Mouse (Mus musculus): ENCODE results near the gene Umps.

DNA sequence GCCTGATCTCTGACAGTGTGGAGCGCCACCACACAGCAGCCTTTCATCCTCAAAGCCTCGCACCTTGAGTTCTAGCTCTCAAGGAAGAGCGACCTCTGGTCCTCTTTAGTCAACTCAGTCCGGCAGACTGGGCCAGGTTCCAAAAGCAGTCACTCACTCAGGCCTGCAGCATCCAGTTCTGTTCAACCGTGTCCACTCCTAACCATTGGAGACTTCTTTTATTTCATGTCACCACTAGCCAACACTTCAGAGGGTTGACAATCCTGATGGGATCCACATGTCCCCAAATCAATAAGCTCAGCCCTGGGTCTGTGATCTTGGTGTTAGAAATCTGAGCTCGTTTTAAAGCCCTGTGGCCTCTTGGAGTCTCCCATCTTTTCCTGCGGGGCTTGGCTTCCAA lies 20.8 kb downstream of the Umps start:
- no peak for TF ChIP-seq POLR2A (IDR thresholded peaks at IDR 0.05; ENCODE audit: low read depth, low read length)
- TF ChIP-seq CTCF (conservative IDR thresholded peaks at IDR 0.05; ENCODE audit: insufficient read depth, insufficient read length, low read depth, low read length): no peak
